Mouse (Mus musculus) urinary bladder, postnatal 4 days (tissue): ENCODE results near the gene Pnmal1.
"Not testable (repeated sequence)": the region's sequence is repeated elsewhere in the genome, so short reads cannot be mapped to it uniquely, and the experiment has no call there.

Source experiments
- DNase-seq, 2 experiments: peaks; one replicate each; pipeline ENCODE4 v3.0.0; 2021 to 2022; ENCODE audit warnings: low spot score in 2 of 2

Pnmal1 gene

DNA sequence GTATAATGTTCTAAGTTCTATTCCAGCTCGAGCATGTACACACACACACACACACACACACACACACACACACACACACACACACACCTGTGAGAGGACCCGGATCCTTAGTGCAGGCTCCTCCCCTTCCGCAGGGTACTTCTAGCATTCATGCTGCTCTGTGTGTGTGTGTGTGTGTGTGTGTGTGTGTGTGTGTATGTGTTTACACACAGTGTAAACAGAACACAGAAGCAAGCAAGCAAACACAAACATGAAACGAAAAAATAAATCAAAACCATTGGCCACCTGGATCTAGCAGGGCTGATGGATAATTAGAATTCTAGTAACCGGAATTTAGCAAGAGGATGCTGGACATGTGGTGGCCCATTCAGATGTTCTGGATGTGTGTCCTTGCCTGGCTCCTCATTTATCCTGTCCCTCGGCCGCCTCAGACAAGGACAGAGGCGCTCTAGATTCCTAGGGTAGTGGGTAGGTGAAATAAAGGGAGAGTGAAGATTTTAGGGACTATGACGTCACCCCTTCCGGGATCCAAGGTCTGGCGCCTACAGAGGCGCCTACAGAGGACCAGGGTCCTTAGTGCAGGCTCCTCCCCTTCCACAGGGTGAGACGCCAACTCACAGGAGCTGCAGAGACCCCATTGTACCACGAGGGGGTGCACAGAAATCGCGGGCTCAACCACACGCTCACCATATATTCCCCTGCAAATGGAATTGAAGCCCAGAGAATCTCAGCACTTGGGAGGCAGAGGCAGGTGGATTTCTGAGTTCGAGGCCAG, 8.4 kb upstream of the Pnmal1 start:
- peak; percentile 73 to 81 for DNase-seq

GRCm38 (mm10) chr7:16953776-16954175, 5.7 kb upstream of the Pnmal1 start:
- not testable (repeated sequence) for DNase-seq

DNA sequence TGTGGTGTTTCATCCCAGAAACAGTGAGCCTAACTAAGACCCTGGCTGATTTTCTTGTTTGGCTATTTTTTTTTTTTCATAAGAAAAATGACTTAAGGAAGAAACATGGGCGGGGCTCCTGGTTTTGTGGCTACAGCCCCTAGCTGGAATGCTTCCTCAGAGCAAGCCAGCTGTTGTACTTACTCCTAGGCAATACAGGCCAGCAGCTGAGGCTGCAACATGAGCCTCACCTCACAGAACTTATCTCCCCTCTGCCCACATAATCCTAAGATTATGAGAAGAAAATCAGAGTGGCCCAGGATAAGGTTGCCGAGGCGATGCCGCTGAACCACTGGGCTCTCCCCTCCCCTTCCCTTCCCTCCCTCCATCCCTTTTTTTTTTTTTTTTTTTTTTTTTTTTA, 3.8 kb upstream of the Pnmal1 start:
- no peak for DNase-seq

GRCm38 (mm10) chr7:16956410-16957265, 2.8 kb upstream of the Pnmal1 start:
- DNase-seq = no peak

DNA sequence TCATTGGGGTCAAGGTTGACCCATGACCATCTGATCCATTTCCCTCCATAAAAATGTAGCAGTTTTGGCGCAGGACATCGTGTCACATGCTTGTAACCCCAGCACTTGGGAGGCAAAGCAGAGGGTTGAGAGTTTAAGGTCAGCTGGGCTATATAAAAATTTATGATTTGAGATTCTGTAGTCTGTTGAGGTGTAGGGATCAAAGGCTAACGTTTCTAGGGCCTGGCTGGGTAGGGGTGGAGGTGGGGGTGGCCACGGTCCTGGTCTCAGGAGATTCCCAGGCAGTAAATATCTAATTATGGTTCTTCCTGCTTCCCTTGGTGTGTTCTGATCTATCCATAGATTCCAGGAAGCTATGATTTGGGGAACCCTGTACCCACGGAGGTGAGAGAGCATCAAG, 2.2 kb downstream of the Pnmal1 start:
- no peak for DNase-seq

GRCm38 (mm10) chr7:16968414-16968813, 8.9 kb downstream of the Pnmal1 start:
- no peak for DNase-seq

DNA sequence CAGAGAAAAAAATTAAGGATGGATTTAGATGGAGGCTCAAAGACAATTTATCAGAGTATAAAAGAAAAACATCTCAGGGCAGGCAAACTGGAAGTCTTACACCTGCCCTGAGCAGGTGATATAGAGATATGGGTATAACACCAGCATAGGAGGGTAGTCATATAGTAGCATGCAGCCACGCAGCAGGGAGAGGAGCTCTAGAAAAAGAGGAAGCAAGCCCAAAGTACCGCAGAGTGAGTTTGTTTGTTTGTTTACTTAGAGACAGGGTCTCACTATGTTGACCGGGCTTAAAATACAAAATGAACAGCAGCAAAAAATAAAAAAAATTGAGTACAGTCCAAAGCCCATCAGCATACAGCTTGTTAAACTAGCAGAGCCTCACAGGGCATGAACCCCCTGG, 11.7 kb downstream of the Pnmal1 start:
- no peak for DNase-seq

DNA sequence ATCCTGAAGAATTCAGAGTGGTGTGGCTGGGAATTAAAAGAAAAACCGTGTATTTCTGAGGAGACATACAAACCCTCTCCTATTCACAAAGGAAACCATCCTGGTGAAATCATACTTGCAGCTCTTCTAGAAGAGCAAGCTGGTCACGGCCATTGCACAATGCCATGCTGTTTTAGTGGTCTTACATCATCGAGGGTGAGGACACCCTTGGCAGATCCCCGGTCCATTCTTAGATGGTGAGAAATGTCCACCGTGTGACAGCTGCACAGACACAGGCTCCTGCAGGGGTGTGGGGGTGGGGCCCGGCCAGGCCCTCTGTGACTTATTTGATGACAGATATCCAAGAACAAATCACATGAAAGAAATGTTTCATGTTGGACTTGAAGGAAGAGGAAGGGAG, 14.5 kb downstream of the Pnmal1 start:
- no peak for DNase-seq

DNA sequence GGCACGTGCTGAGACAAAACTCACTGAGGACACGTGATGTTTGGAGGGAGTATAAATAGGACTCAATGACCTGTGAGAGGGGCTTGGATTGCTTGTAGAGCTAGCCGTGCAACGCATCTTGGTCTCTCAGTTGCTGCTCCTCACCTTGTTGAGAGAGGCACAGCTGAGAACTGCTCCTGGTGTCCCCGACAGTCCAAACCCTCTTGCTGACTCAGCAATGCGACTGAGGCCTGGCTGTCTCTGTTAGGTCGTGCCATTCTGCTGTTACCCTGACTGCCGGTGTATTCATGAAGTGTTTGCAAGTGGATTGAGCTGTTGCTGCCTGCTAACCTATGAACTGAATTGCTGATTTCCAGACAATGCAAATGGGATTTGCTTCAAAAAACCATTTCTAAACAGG, 16.8 kb downstream of the Pnmal1 start:
- DNase-seq = no peak

DNA sequence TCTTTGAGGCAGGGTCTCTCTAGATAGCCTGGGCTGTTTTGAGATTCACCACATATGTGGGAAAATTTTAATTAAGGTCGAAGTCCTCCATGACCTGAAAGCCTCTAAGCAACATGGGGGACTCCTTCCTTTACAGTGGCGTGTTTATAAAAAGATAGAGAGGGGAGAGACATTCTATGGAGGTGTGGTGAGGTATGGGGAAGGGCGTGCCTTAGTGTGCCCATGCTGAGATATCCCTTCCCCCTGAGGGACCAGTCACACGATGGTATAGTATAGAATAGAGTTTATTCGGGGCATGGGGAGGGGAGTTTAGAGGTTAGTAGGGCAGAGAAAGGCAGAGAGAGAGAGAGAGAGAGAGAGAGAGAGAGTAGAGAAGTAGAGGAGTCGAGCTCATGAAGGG, 18.7 kb downstream of the Pnmal1 start:
- DNase-seq = no peak

DNA sequence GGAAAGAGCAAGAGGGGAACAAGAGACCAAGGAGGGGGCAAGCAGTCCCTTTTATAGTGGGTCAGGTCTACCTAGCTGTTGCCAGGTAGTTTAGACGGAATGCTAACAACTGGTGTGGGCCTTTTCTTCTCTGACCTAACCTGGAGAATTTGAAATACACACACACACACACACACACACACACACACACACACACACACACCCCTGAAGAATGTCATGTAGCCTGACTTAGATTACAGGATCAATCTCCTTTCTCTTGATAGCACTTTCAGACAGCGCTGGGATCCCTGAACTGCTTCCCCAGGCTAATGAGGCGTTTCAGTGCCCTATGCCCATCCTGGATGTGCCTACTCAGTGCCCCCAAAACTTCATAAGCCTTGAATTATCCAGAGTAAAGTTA, 19.1 kb downstream of the Pnmal1 start:
- DNase-seq = no peak

DNA sequence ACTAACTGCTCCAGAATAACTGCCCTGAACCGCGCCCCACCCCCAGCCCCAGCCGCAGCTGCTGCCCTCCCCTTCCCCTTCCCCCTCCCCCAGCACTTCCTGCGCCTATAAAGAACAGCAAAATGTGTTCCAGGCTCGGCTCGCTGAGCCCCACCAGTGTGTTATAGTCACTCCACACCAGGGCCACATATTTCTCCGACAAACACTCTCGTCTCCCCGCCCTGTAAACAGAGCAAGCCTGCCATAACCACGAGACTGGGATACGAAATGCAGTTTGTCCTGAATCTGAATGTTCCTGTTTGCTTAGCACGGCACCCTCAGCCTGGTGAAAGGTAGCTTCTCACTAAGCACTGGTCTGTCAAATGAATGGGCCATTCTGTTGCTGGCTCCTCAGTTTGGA, 20.9 kb downstream of the Pnmal1 start:
- DNase-seq = peak in 1 of 2 experiments; percentile 45

DNA sequence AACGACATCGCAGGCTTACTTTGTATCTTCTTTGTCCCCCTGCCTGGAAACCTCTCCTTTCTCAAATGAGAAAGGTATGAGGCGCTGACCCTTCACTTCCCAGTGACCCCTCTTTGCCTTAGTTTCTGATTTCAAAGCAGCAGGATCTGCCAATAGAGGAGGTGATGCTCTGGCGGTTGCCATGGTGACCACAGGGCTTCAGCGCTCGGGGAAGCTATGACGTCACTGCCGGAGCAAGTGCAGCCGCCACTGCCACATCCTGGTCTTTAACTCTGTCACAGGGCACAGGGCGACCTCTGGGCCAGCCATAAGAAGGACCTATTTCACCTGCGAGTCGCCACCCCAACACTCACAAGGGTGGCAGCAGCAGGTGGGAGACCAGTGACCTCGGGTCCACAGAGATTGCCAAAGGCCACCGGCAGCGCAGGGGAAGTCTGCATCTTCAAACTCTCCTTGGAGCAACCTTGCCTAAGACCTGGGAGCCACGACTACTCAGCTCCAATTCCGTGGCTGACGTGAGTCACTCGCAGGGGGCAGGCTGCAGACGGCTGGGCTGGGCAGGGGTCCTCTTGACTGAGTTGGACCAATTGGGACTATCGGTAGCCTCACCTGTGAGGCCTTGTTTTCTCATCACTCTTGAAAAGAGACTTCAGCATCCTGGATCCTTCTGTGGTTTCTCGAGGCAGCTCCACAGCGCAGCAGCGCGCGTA, 23.5 kb downstream of the Pnmal1 start, which contains the start of gene Gm42372:
Gene Gm42372, plus strand, starts transcription at position 228 of the 710 bp plus-strand sequence.
- no peak for DNase-seq

GRCm38 (mm10) chr7:16987541-16988149, 28.2 kb downstream of the Pnmal1 start:
- no peak for DNase-seq

DNA sequence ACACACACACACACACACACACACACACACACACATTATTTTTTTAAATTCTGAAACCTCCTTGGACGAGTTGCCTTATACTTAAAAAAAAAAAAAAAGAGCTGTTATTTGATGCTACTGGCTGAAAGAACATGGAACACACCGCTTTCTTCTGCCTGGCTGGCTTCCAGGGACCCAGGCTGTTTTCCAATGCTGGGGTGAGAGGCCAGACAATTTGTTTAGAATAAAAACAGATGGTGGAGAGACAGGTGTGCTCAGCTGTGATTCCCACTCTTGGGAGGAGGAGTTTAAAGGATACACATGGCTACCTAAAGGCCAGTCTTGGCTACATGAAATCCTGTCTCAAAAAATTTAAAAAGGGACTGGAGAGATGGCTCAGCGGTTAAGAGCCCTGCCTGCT, 28.9 kb downstream of the Pnmal1 start:
- peak in 1 of 2 experiments; percentile 84 for DNase-seq

DNA sequence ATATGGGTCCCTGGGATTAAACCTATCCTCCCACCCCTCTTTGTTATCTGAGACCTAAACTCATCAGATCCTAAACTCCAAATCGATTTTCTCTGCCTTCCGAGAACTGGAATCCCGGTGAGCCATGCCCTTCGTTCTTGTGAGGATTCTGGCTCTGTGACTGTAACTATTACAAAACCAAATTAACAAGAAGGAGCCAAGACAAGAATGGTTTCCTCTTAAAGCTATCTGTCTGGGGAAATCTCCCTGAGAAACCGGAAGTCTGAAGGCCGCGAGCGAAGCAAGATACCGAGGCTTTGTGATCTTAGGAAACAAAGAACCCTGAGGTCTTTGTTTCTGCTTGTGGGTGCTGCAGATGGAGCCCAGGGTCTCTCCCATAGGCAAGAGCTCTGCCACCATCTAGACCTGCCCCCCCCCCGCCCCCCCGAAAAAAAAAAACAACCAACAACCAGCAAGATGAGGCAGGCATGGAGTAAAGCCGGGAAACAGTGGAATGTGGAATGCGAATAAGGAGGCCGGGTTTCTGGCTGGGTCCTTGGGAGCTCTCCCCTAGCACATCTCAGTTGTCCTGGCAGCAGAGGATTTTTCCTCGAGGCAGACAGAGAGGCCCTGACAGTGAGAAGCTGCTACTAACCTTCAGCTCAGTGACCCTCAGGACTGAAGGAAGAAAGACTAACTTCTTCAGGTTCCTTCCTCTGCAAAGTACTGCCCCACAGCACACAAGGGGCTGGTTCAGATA, 30.7 kb downstream of the Pnmal1 start:
- peak in 1 of 2 experiments; percentile 24 for DNase-seq

GRCm38 (mm10) chr7:16991681-16992450, 32.4 kb downstream of the Pnmal1 start:
- DNase-seq = peak in 1 of 2 experiments; percentile 59

GRCm38 (mm10) chr7:16992451-16992807, 33.0 kb downstream of the Pnmal1 start, which contains the start of gene Ccdc8:
Gene Ccdc8 (plus strand): TSS chr7:16992708.
- DNase-seq = no peak

DNA sequence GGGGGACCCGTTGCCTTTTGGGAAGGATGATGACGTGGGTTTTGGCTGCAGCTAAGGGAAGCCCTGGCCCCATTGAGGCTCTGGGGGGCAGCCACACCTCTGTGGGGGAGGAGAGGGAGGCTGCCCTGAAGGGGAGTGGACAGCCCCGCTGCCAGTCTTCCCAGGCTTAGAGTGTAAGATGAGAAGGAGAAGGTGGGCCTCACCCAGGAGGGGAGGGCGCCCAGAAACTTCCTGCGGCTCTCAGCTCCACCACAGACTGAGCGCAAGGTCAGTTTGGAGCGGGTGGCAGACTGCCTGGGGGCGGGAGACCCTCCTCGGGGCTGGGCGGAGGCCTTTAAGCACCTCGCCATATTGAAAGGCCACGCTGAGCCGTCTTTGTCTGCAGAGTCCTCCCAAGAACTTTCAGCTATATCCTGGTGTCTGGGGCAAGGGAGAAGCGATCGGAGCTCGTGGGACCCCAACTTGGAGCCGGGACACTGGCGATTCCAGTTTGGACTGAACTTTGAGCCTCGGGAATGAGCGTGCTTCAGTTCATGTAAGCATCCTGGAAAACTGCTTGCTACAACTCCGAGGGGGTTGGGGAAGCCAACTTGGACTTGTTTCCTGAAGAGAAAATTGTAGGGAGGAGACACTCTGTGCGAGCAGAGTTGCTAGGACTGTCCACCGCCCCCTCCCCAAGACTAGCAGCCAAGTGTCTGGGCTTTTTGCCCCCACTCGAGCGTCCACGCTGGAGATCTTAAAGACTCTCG, 34.3 kb downstream of the Pnmal1 start:
- DNase-seq = peak; percentile 90 to 93

DNA sequence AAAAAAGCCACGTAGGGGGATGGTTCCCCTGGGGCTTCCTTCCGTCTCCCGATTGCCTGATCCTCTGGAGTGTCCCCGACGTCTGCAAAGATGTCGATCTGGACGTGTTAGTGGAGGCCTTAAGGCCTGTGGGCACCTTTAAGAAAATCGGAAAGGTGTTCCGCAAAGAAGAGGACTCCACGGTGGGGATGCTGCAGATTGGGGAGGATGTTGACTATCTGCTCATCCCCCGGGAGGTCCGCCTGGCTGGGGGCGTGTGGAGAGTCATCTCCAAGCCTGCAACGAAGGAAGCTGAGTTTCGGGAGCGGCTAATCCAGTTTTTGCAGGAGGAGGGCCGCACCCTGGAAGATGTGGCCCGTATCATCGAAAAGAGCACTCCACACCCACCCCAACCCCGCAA, 34.9 kb downstream of the Pnmal1 start:
- peak in 1 of 2 experiments; percentile 21 for DNase-seq
